Mouse (Mus musculus) E14TG2a.4 (cell line): ENCODE measurements around the gene Gm826.
A peak's percentile ranks its signal among the peaks of the same experiment; 100 is the strongest.

Source experiments
- H3K27me3 ChIP-seq: 2 replicates; pipeline ENCODE4 v1.6.1; 2014; ENCODE audit warnings: low read length, control low read depth; ENCODE audit not compliant: insufficient read depth
- H3K36me3 ChIP-seq: 2 replicates; pipeline ENCODE4 v1.6.1; 2014; ENCODE audit warnings: low read length, control low read depth; ENCODE audit not compliant: insufficient read depth
- H3K4me1 ChIP-seq: replicated peaks from 2 replicates; pipeline ENCODE4 v1.6.1; 2014; ENCODE audit warnings: low read depth, low read length, control low read depth
- H3K4me3 ChIP-seq: replicated peaks from 2 replicates; pipeline ENCODE4 v1.5.1; 2014; ENCODE audit warnings: mild to moderate bottlenecking, low read length
- H3K9me3 ChIP-seq: 2 replicates; pipeline ENCODE4 v1.6.1; 2014; ENCODE audit warnings: low read length, control low read depth
- CTCF ChIP-seq: conservative IDR thresholded peaks from 2 replicates; pipeline ENCODE4 v1.5.1; 2014; ENCODE audit warnings: low read length
- NANOG ChIP-seq: IDR thresholded peaks from 2 replicates; pipeline ENCODE4 v1.6.1; 2014; ENCODE audit warnings: borderline replicate concordance, low read length, mixed read lengths
- POU5F1 ChIP-seq: IDR thresholded peaks from 2 replicates; pipeline ENCODE4 v1.6.1; 2014; ENCODE audit warnings: low read length, borderline replicate concordance

Gm826 gene

DNA sequence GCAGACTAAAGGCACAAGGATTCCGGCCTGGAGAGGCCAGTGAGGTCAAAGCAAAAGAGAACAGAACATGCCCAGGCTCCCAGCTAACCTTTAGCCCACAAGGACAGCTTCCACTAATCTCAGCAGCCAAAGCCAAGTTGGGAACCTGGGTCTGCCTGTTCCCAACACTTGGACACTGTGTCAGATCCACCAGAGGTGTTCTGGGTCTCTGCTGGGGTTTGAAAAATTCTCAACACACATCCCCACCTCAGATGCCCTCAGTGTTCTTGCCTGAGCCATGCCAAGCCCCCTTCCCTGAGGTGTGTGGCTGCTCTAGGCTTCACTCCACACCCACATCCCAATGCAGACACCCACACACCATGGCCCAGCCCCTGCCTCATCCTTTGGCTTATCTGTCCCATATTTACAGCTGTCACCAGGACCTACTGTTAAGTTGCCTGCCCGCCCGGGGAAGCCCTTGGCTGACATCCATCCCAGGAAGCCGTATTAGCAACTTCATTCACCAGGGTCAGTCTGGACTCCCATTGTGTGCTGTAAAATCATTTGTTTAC lies at the start of gene Gm826:
Gene Gm826 (minus strand): TSS at position 52 of the 551 bp plus-strand sequence.
- no peak within 1 kb of the TSS for H3K4me3 ChIP-seq
- TF ChIP-seq NANOG (no peak), CTCF (no peak), POU5F1 (no peak)
- H3K27me3 ChIP-seq: peaks cover 13% of the 10 kb centered on the region; the same call in 1 of the 2 replicates
- H3K36me3 ChIP-seq: no peaks in the 10 kb centered on the region
- no peaks in the 10 kb centered on the region for H3K4me1 ChIP-seq
- no peaks in the 10 kb centered on the region for H3K9me3 ChIP-seq

DNA sequence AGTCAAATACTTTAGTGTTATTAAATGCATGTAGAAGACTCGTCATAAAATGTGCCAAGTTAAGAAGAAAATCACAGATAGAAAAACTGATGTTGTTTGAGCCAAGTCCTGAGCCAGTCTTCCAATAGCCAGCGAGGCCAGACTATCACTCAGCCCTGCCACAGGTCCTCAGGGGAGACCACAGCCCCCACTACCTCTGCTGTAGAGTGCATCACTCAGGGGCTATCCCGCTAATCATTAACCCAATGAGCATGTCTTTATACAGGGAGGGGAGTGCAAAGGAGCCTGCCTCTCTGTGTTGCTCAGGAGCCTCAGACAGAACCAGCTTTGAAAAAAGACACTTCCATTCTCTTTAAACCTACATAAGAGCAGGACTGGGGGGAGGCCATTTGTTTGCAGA lies 49.5 kb upstream of the Gm826 start:
- no peaks in the 10 kb centered on the region for H3K36me3 ChIP-seq
- H3K9me3 ChIP-seq: no peaks in the 10 kb centered on the region
- TF ChIP-seq NANOG: no peak
- no peak for TF ChIP-seq CTCF
- no peak for TF ChIP-seq POU5F1
- H3K4me3 ChIP-seq: no peak overlapping the region
- peaks cover 22% of the 10 kb centered on the region; the same call in 1 of the 2 replicates for H3K27me3 ChIP-seq
- no peaks in the 10 kb centered on the region for H3K4me1 ChIP-seq

DNA sequence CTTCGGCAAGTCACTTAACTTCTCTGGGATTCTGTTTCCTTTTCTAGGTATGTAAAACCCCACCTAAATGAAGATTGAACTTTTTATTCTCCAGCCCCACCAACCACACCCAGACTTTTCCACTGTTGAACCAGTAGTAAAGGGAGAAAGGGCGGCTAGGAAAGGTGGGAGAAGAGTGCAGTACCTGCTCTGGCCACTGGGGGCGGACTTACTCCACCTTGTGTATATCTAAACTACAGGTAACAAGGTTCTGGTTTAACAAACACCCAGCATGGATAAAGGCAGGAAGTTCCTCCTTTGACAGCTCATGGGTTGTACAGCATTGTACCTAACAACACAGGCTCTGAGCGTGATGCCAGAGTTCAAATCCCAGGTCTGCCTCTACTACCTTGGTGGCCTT lies 44.3 kb upstream of the Gm826 start:
- Histone ChIP-seq H3K4me3 (no peak overlapping the region), H3K36me3 (no peaks in the 10 kb centered on the region), H3K9me3 (no peaks in the 10 kb centered on the region), H3K27me3 (peaks cover 56% of the 10 kb centered on the region), H3K4me1 (peaks cover 14% of the 10 kb centered on the region)
- TF ChIP-seq POU5F1 (no peak), CTCF (peak; percentile 79), NANOG (no peak)

DNA sequence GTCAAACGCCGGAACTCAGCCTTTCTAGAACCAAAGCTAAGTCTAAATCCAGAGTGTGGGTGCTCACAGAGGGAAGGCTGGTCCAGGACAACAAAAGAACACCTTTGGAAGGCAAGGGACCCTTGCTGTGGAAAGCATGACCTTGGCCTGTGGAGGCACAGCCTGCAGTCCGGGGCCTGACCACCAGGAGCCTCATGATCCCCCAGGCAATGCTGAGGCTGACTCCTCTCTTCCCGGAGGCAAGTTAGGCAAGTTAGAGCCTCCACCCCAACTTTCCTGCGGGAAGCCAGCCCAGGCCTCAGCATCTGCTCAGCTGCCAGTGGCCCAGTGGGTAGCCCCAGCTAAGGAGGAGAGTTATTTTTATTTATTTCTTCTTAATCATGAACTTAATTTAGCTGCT lies 42.3 kb upstream of the Gm826 start:
- TF ChIP-seq NANOG (no peak), POU5F1 (no peak), CTCF (0 out of 2 replicates have a peak, but pooled peaks have one; percentile 13)
- Histone ChIP-seq H3K4me3 (no peak overlapping the region), H3K4me1 (peaks cover 14% of the 10 kb centered on the region), H3K36me3 (no peaks in the 10 kb centered on the region), H3K27me3 (peaks cover 68% of the 10 kb centered on the region), H3K9me3 (peaks cover 3% of the 10 kb centered on the region)

DNA sequence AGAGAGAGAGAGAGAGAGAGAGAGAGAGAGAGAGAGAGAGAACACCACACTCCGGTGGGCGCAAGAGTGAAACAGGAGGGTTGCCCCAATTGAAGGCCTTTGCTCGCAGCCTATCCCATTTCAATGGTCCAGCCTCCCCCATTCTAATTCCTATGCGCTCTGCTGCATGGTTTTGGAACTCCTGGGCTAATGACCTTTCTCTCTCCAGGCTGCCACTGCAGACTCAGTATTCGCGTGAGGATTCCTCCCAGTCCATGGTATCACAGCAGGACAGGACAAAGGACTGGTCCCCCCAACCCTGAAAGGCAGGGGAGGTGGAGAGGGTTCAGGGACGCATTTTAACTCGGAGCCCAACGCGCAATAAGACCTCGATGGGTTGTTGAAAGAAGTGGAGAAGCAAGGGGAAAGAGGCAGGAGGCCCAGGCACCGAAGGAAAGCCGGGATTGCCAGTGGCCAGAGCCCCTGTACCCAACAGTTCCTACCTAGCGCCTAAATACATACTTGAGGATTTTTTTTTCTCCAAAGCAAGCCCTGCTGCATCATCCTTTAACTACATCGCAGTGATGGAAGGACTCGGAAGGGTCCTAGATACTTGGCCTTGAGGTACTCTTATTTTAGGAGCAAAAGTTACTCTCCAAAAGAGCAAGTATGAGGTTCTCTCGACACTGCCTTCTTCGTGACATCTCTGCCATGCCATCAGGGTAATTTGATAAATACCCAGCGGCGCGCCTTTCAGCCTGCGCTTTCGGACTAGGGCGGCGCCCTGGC lies 35.9 kb upstream of the Gm826 start:
- H3K27me3 ChIP-seq: peaks cover 99% of the 10 kb centered on the region
- H3K36me3 ChIP-seq: no peaks in the 10 kb centered on the region
- H3K4me3 ChIP-seq: peak overlapping the region; percentile 8; the same call in 1 of the 2 replicates
- peaks cover 11% of the 10 kb centered on the region for H3K9me3 ChIP-seq
- H3K4me1 ChIP-seq: peaks cover 46% of the 10 kb centered on the region
- TF ChIP-seq CTCF (no peak), POU5F1 (no peak), NANOG (no peak)

DNA sequence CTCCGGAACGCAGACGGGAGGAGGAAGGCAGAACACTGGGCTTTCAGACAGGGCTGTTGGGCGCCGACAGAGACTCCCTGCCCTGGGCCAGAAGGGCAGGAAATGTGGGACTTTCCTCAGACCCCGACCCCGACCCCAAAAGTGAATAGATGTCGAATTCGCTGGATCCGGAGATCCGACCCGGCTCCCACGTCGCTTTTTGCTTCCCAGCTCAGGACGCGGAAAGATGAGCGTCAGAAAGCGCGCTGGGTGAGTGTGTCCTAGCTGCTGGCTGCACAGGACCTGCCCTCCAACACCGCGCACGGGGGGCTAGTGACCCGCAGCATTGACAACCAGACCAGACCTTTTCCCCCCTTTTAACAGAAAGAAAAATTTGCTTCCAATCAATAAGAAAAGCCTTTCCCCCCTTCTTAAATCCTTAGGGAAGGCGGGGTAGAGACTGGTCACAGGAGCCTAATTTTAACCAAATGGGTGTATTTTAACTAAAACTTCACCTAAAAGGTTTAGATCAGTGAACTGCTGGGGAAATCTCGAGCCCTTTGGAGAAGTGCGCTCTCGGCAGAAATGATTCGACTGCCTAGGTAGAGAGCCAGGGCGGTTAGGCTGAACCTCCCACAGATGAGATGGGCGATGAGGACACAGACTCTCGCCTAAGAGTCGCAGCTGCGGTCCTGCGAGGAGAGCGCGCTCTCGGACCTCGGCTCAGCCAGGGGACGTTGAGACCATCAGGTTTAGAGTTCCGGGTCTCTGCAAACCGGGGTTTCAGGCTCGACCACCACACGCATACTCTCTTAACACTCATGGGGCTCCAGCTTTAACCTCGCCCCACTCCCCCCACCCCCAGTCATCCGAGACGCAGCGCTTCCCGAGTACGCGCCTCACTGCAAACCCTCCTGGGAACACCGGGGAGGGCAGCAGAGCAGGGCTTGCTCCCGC lies 34.7 kb upstream of the Gm826 start:
- H3K27me3 ChIP-seq: peaks cover 100% of the 10 kb centered on the region
- no peak for TF ChIP-seq NANOG
- TF ChIP-seq CTCF: no peak
- TF ChIP-seq POU5F1: no peak

DNA sequence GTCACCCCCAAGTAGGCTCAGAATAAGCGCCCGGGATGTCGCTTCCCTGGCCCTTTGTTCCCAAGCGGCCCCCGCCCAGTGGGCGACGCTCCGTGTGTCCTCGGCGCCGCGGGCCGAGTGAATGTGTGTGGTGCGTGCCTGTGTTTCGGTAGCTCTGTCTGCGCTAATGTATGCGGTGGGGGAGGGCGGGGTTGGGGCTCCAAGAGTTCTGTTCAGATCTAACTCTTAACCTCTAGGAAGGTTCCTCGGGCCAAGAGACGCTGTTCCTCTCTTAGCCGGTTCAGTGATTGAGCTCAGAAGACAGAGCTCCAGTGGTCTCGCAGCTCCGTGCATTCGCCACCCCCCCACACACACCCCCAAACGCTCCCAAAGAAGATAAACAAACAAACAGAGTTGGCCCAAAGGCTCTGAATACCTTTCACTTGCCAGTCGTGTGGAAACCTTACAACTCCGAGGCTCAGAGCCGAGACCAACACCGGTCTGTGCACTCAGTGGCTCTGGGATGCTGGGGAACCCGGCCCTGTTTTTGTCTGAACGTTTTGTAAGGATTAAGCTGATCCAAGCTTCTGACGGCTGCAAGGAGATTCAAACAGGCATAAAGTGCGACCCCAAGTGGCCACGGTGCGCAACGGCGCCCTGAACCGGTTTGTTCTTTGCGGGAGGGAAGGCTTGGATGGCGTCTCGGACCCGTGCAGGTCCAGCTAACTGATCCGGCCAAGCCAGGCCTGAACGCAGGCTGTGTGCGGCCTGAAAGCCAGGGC lies 33.7 kb upstream of the Gm826 start:
- no peak for TF ChIP-seq POU5F1
- TF ChIP-seq CTCF: peak; percentile 84
- H3K4me1 ChIP-seq: peaks cover 51% of the 10 kb centered on the region
- peaks cover 11% of the 10 kb centered on the region for H3K9me3 ChIP-seq
- H3K27me3 ChIP-seq: peaks cover 99% of the 10 kb centered on the region
- H3K4me3 ChIP-seq: peak overlapping the region; percentile 77
- no peaks in the 10 kb centered on the region for H3K36me3 ChIP-seq

More for the DNA sequence above, 34.7 kb upstream of the Gm826 start:
- Histone ChIP-seq H3K4me1 (peaks cover 51% of the 10 kb centered on the region), H3K36me3 (no peaks in the 10 kb centered on the region), H3K9me3 (peaks cover 11% of the 10 kb centered on the region), H3K4me3 (peak overlapping the region; percentile 77)

DNA sequence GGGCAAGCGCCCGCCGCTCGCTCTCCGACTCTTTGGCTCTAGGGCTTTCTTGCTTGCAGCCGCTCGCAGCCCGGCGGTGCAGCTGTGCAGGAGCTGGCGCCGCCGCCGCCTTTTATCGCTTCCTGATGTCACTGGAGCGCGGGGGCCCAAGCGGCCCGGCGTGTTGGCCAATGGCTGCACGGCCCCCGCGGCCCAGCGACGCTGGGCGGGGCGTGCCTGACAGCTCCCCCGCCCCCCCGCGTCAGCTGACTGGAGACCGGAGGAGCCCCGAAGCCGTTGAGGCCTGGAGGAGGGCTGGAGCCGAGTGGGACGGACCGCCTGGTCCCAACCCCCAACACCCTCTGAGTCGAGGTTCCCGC lies 33.0 kb upstream of the Gm826 start, which contains the start of gene Mafb:
Gene Mafb (minus strand): TSS at position 86 of the 359 bp plus-strand sequence.
- peaks cover 99% of the 10 kb centered on the region for H3K27me3 ChIP-seq
- TF ChIP-seq NANOG (no peak), POU5F1 (no peak), CTCF (no peak)
- H3K9me3 ChIP-seq: peaks cover 11% of the 10 kb centered on the region

More for the DNA sequence above, 33.0 kb upstream of the Gm826 start, which contains the start of gene Mafb:
- H3K36me3 ChIP-seq: no peaks in the 10 kb centered on the region
- H3K4me3 ChIP-seq: peak within 1 kb of the TSS; percentile 77
- peaks cover 51% of the 10 kb centered on the region for H3K4me1 ChIP-seq
